Mouse (Mus musculus): ENCODE measurements around the gene Pdia4. TPM values are rescaled to one million over a fixed set of nuclear protein-coding genes. Genes with fewer than 3 reads are reported as not detected.

Gene Pdia4
- polyA plus RNA-seq, 1 experiment from 2014 or later, result 262 TPM

DNA sequence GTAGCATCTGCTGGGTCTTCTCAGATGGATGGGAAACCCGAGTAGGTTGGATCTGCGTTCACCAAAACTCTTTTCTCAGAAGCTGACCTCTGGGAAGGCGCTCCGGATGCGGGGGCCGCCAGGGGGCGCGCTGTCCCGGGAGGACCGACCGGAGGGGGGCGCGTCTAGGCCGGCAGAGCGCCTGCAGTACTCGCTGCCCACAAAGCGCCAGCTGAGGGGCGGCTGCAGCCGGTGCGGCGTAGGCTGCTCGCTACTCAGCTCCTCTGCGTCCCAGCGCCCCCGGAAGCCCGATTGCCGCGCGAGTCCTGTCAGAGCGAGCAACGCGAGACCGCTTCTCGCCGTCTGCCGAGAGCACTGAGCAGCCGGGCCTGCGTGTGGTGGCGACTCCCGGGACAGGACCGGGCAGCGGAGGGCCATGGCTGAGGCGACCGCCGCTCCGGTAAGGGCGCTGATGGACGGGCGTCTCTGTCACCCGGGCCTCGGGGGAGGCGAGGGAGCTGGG, 22.3 kb upstream of the Pdia4 start, which contains the start of gene Zfp398:
Zfp398 (plus strand) TSS at position 180 of the 502 bp plus-strand sequence.
- H3K9me3 ChIP-seq (ENCODE audit: control insufficient read depth, low read length), result no peaks in the 10 kb centered on the region
- peak within 1 kb of the TSS; percentile 90 for H3K9ac ChIP-seq (ENCODE audit: low read depth, low read length)
- peak; percentile 97 for DNase-seq (ENCODE audit: low spot score)
- 0 out of 2 replicates have a peak, but pooled peaks cover 3% of the 10 kb centered on the region for H3K4me1 ChIP-seq (ENCODE audit: control insufficient read depth, insufficient read depth, low read length)
- under 1% methylated on average over 36 of the region's 52 CpGs for WGBS
- H3K4me3 ChIP-seq (ENCODE audit: low read depth, low read length), result peak within 1 kb of the TSS; percentile 88
- peak within 1 kb of the TSS; percentile 66 for H3K4me2 ChIP-seq (ENCODE audit: low read depth, low read length)
- no peaks in the 10 kb centered on the region for H3K27me3 ChIP-seq (replicated peaks; ENCODE audit: control insufficient read depth, insufficient read depth, low read length)
- peak; percentile 97 for ATAC-seq (ENCODE audit: low read depth)
- H3K27ac ChIP-seq (replicated peaks; ENCODE audit: low read depth, low read length), result peak within 1 kb of the TSS; percentile 91
- 0 out of 2 replicates have a peak, but pooled peaks cover 5% of the 10 kb centered on the region for H3K36me3 ChIP-seq (ENCODE audit: control insufficient read depth, insufficient read depth, low read length)

DNA sequence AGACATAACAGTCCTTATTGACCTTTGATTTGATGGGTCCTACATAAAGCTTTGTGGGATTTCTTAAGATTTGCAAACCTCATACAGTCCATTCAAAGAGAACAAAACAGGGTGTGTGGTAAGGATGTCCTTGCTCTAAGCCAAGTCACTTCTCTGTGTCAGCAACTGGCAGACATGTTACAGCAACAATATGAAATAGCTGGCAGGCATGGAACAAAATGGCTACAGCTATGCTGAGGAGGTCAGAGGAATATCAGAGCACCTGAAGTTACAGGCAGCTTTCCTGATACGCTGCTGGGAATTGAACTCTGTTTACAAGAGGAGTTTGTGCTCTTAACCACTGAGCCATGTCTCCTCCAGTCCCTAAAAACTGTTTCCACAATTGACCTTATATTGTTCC, 19.0 kb upstream of the Pdia4 start:
- ATAC-seq (ENCODE audit: low read depth) (no peak), DNase-seq (ENCODE audit: low spot score) (no peak)
- H3K27ac ChIP-seq (replicated peaks; ENCODE audit: low read depth, low read length), result no peak overlapping the region
- H3K36me3 ChIP-seq (ENCODE audit: control insufficient read depth, insufficient read depth, low read length), result no peaks in the 10 kb centered on the region
- 0 out of 2 replicates have a peak, but pooled peaks cover 3% of the 10 kb centered on the region for H3K4me1 ChIP-seq (ENCODE audit: control insufficient read depth, insufficient read depth, low read length)
- H3K9me3 ChIP-seq (ENCODE audit: control insufficient read depth, low read length), result no peaks in the 10 kb centered on the region
- H3K4me2 ChIP-seq (ENCODE audit: low read depth, low read length), result no peak overlapping the region
- 83% methylated on average over 1 of the region's 1 CpGs for WGBS
- no peak overlapping the region for H3K4me3 ChIP-seq (ENCODE audit: low read depth, low read length)
- H3K27me3 ChIP-seq (replicated peaks; ENCODE audit: control insufficient read depth, insufficient read depth, low read length), result no peaks in the 10 kb centered on the region
- no peak overlapping the region for H3K9ac ChIP-seq (ENCODE audit: low read depth, low read length)

DNA sequence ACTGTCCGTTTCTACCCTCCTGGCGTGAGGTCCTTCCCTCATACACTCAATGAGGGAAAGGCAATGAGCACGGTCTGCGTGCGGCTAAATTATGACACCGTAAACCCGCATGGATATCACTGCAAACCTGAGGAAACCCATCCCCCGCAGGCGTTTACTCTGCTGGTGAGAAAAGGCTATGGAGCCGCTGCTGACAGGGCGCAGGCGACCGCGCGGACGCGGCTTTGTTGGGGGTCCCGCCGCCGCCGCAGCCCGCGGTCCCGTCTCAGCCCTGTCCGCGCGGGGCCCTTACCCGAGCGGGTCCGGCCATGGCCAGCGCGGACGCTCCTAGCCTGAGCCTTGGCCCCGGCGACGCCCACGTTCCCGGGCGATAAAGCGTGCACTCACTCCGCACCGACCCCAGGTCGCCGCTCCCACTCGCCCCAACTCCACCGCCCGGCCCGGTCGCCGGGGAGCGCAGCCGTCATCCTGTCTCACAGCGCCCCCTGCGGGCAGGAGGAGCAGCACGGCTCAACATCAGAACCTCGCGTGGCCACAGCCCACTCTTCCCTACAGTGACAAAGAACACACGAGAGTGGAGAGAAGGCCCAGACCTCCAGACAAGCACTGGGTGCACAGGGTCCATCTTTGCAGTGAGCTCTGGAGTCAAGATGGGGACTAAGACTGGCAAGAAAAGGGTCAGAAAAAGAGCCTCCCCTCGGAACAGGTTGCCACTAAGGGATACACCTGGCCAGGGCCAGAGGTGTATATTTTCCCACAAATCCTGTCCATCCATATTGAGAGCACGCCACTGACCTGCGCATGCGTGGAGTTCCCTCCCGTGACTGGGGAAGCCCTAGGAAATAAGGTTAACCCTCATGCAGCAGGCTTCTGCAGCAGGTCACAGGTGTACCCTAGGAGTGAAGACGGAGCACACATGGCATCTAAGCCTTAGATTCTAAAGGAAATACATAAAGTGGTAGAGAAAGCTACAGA, 17.2 kb upstream of the Pdia4 start, which contains the start of gene Zfp786:
Zfp786 (minus strand) TSS at position 764 of the 975 bp plus-strand sequence.
- H3K27ac ChIP-seq (replicated peaks; ENCODE audit: low read depth, low read length), result peak within 1 kb of the TSS; percentile 75; the same call in 1 of the 2 replicates
- H3K9me3 ChIP-seq (ENCODE audit: control insufficient read depth, low read length), result no peaks in the 10 kb centered on the region
- H3K4me3 ChIP-seq (ENCODE audit: low read depth, low read length), result peak within 1 kb of the TSS; percentile 88
- H3K9ac ChIP-seq (ENCODE audit: low read depth, low read length), result peak within 1 kb of the TSS; percentile 90
- H3K36me3 ChIP-seq (ENCODE audit: control insufficient read depth, insufficient read depth, low read length), result no peaks in the 10 kb centered on the region
- WGBS, result 1% methylated on average over 59 of the region's 64 CpGs
- H3K27me3 ChIP-seq (replicated peaks; ENCODE audit: control insufficient read depth, insufficient read depth, low read length), result no peaks in the 10 kb centered on the region
- DNase-seq (ENCODE audit: low spot score) (peak; percentile 92), ATAC-seq (ENCODE audit: low read depth) (peak; percentile 93)
- 0 out of 2 replicates have a peak, but pooled peaks cover 3% of the 10 kb centered on the region for H3K4me1 ChIP-seq (ENCODE audit: control insufficient read depth, insufficient read depth, low read length)
- H3K4me2 ChIP-seq (ENCODE audit: low read depth, low read length), result peak within 1 kb of the TSS; percentile 66

DNA sequence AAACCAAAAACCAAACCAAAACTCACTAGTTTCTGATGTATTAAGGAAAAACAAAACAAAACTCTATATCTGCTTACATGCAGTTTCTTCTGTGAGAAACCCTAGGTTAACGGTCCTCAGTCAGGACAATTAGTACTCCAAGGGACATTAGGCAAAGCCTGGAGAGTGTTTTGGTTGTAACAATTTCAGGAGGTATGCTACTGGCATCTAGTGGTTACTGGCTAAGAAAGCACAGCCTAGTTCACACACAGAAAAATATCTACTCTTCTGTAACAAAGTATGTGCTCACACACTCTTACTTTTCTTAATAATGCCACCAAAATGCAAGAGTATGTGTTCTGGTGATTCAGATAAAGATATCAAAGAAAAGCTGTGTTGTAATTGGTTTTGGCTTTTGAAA, 15.7 kb upstream of the Pdia4 start:
- Histone ChIP-seq H3K9ac (ENCODE audit: low read depth, low read length) (no peak overlapping the region), H3K9me3 (ENCODE audit: control insufficient read depth, low read length) (no peaks in the 10 kb centered on the region), H3K4me1 (ENCODE audit: control insufficient read depth, insufficient read depth, low read length) (0 out of 2 replicates have a peak, but pooled peaks cover 3% of the 10 kb centered on the region), H3K4me2 (ENCODE audit: low read depth, low read length) (peak overlapping the region; percentile 66; the same call in 1 of the 2 replicates), H3K4me3 (ENCODE audit: low read depth, low read length) (no peak overlapping the region), H3K27me3 (replicated peaks; ENCODE audit: control insufficient read depth, insufficient read depth, low read length) (no peaks in the 10 kb centered on the region), H3K27ac (replicated peaks; ENCODE audit: low read depth, low read length) (no peak overlapping the region), H3K36me3 (ENCODE audit: control insufficient read depth, insufficient read depth, low read length) (0 out of 2 replicates have a peak, but pooled peaks cover 9% of the 10 kb centered on the region)
- WGBS, result 22% methylated on average over 1 of the region's 1 CpGs
- DNase-seq (ENCODE audit: low spot score), result peak; percentile 63
- ATAC-seq (ENCODE audit: low read depth), result no peak

DNA sequence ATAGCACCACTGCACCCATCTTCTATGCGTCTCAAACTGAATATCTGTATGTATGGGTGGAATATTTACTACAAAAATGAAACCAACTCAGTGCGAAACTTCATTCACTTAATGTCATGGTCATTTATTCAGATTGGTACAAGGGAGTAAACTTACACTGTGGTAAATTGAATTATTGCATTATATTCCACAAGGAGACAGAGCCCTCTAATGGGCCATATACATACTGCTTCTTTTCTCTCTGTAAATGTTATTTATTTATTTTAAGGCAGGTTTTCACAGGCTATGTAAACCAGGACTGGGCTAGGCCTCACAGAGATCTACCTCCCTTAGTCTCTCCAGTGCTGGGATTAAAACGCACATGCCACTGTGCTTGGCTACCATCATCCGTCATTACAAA, 14.2 kb upstream of the Pdia4 start:
- no peak for ATAC-seq (ENCODE audit: low read depth)
- WGBS, result 88% methylated on average over 4 of the region's 4 CpGs

DNA sequence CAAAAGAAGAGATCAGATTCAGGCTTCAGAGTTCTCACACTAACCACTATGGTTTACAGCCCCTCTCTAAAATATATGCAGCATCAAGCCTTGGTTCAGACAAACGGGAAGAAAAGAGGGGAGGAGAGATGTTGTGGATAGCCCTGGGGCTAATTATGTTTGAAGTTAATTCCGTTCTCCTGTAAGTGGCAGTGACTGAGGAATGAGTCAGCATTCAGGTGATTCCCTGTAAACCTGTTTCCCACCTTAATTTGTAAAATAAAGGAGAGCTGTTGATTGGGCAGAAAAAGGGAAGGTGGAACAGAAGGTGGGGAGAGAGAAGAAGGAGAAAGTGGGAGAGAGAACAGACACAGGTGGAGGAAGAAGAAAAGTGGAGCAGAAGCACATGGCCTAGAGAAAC, 11.0 kb upstream of the Pdia4 start:
- no peak overlapping the region for H3K27ac ChIP-seq (replicated peaks; ENCODE audit: low read depth, low read length)
- H3K9me3 ChIP-seq (ENCODE audit: control insufficient read depth, low read length), result no peaks in the 10 kb centered on the region
- no peak for ATAC-seq (ENCODE audit: low read depth)
- no peak overlapping the region for H3K4me3 ChIP-seq (ENCODE audit: low read depth, low read length)
- H3K9ac ChIP-seq (ENCODE audit: low read depth, low read length), result no peak overlapping the region
- no peaks in the 10 kb centered on the region for H3K4me1 ChIP-seq (ENCODE audit: control insufficient read depth, insufficient read depth, low read length)
- peaks cover 52% of the 10 kb centered on the region for H3K36me3 ChIP-seq (ENCODE audit: control insufficient read depth, insufficient read depth, low read length)
- no peak overlapping the region for H3K4me2 ChIP-seq (ENCODE audit: low read depth, low read length)
- 61% methylated on average over 2 of the region's 2 CpGs for WGBS
- H3K27me3 ChIP-seq (replicated peaks; ENCODE audit: control insufficient read depth, insufficient read depth, low read length), result no peaks in the 10 kb centered on the region
- no peak for DNase-seq (ENCODE audit: low spot score)

More for the DNA sequence above, 14.2 kb upstream of the Pdia4 start:
- Histone ChIP-seq H3K4me1 (ENCODE audit: control insufficient read depth, insufficient read depth, low read length) (0 out of 2 replicates have a peak, but pooled peaks cover 3% of the 10 kb centered on the region), H3K27me3 (replicated peaks; ENCODE audit: control insufficient read depth, insufficient read depth, low read length) (no peaks in the 10 kb centered on the region), H3K36me3 (ENCODE audit: control insufficient read depth, insufficient read depth, low read length) (peaks cover 21% of the 10 kb centered on the region; the same call in 1 of the 2 replicates), H3K27ac (replicated peaks; ENCODE audit: low read depth, low read length) (no peak overlapping the region), H3K9me3 (ENCODE audit: control insufficient read depth, low read length) (no peaks in the 10 kb centered on the region), H3K9ac (ENCODE audit: low read depth, low read length) (no peak overlapping the region), H3K4me2 (ENCODE audit: low read depth, low read length) (no peak overlapping the region), H3K4me3 (ENCODE audit: low read depth, low read length) (no peak overlapping the region)
- DNase-seq (ENCODE audit: low spot score), result no peak

DNA sequence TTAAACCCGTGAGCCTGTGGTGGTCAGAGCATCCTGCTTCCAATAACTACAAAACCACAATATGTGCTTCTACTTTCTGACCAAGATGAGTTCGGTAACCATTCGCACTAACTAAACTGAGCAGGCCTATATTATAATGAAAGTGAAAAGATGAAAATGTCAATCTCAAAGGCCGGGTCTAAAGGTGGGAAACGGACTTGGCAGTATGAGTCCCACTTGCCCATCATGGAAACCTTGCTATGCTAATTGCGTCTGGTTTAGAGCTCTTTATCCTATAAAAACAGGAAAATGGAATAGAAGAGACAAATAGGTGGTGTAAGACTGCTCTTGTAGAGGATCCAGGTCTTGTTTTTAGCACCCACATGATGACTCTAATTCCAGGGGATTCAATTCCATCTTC, 8.5 kb upstream of the Pdia4 start:
- no peak overlapping the region for H3K9ac ChIP-seq (ENCODE audit: low read depth, low read length)
- H3K36me3 ChIP-seq (ENCODE audit: control insufficient read depth, insufficient read depth, low read length), result peaks cover 59% of the 10 kb centered on the region
- H3K4me1 ChIP-seq (ENCODE audit: control insufficient read depth, insufficient read depth, low read length), result no peaks in the 10 kb centered on the region
- no peak overlapping the region for H3K27ac ChIP-seq (replicated peaks; ENCODE audit: low read depth, low read length)
- no peak overlapping the region for H3K4me3 ChIP-seq (ENCODE audit: low read depth, low read length)
- ATAC-seq (ENCODE audit: low read depth) (no peak), DNase-seq (ENCODE audit: low spot score) (no peak)
- no peak overlapping the region for H3K4me2 ChIP-seq (ENCODE audit: low read depth, low read length)
- H3K27me3 ChIP-seq (replicated peaks; ENCODE audit: control insufficient read depth, insufficient read depth, low read length), result no peaks in the 10 kb centered on the region
- no peaks in the 10 kb centered on the region for H3K9me3 ChIP-seq (ENCODE audit: control insufficient read depth, low read length)
- WGBS, result 90% methylated on average over 6 of the region's 6 CpGs

DNA sequence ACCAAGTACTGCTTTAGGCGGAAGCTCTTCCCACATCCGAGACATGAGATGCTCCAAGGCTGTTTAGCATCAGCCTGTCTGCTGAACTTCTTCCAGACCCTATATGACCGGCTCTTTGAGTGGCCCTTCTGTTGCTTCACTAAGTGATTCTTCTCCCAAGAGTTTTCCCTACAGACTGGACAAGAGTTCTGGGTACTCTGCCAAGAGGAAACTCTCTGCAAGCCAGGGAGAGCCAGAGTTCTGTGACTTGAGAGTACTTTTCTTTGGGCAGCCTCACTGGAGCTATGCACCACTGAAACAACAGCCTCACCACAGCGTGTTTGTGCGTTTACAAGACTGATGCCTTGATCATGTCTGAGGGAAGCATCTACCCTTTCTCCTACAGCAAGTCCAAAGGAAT, 8.0 kb upstream of the Pdia4 start:
- Histone ChIP-seq H3K9ac (ENCODE audit: low read depth, low read length) (no peak overlapping the region), H3K36me3 (ENCODE audit: control insufficient read depth, insufficient read depth, low read length) (peaks cover 59% of the 10 kb centered on the region), H3K4me1 (ENCODE audit: control insufficient read depth, insufficient read depth, low read length) (no peaks in the 10 kb centered on the region), H3K27ac (replicated peaks; ENCODE audit: low read depth, low read length) (no peak overlapping the region), H3K27me3 (replicated peaks; ENCODE audit: control insufficient read depth, insufficient read depth, low read length) (no peaks in the 10 kb centered on the region), H3K4me2 (ENCODE audit: low read depth, low read length) (no peak overlapping the region), H3K4me3 (ENCODE audit: low read depth, low read length) (no peak overlapping the region), H3K9me3 (ENCODE audit: control insufficient read depth, low read length) (no peaks in the 10 kb centered on the region)
- ATAC-seq (ENCODE audit: low read depth) (no peak), DNase-seq (ENCODE audit: low spot score) (no peak)
- 91% methylated on average over 5 of the region's 5 CpGs for WGBS
